16 mouse cellular contexts compared by ENCODE assay signal in genomic region chr17:35859835-35860234, GRCm38 (mm10).
"Had no signal": no experiment of that assay in that cellular context is flagged by ENCODE, and none has a peak within 500 bp of the region (broad histone marks: within the 10 kb centered on the region; RNA-seq: fewer than 3 reads in every experiment).

No protein-coding gene starts in this region.

- H3K4me3 ChIP-seq: megakaryocyte, embryonic 14.5 days had no signal

- H3K27me3 ChIP-seq: limb, embryonic 15.5 days; midbrain, embryonic 13.5 days; neural tube, embryonic 13.5 days had no signal

- H3K27ac ChIP-seq: kidney, postnatal 0 days had no signal

- ATAC-seq: liver, embryonic 12.5 days; midbrain, embryonic 13.5 days had no signal

- H3K9me3 ChIP-seq: limb, embryonic 15.5 days; liver, embryonic 12.5 days; megakaryocyte, embryonic 14.5 days; midbrain, embryonic 13.5 days; neural tube, embryonic 13.5 days had no signal

- DNase-seq: kidney, adult 9 months; kidney, postnatal 36 days; layer of hippocampus, adult 9-11 months; layer of hippocampus, postnatal 36 days; lung, embryonic 14.5 days; lung, postnatal 10 days; lung, postnatal 4 days; right cerebral cortex, postnatal 25 days; thymus, adult 18-20 months; thymus, postnatal 14 days had no signal

- H3K9ac ChIP-seq: limb, embryonic 15.5 days had no signal
